Mouse (Mus musculus): ENCODE measurements around the gene Tmprss13. TPM values are rescaled to one million over a fixed set of nuclear protein-coding genes. Genes with fewer than 3 reads are reported as not detected.

The Tmprss13 gene
- polyA plus RNA-seq (2017; shearing (Covaris generic)): 1 to 10 TPM in 1 of 2 experiments, under 1 TPM in 1; 0.28 to 1.4 TPM

GRCm38 (mm10) chr9:45318855-45319254 is at the start of gene Tmprss13:
Gene Tmprss13 (plus strand): TSS chr9:45319100.

GRCm38 (mm10) chr9:45370117-45370561 is 51.2 kb downstream of the Tmprss13 start, which contains the start of gene Fxyd6:
Gene Fxyd6 (plus strand): TSS chr9:45370185.

Other genes starting within 250 kb of the Tmprss13 start
- gene Jaml, start 239.9 kb upstream of the Tmprss13 start, polyA plus RNA-seq (2017; shearing (Covaris generic)): 1 to 10 TPM; 5.0 to 8.7 TPM
- under 1 TPM; 0.14 to 0.39 TPM for gene Scn2b, start 201.3 kb upstream of the Tmprss13 start, polyA plus RNA-seq (2017; shearing (Covaris generic))
- gene Scn4b, start 180.7 kb upstream of the Tmprss13 start, polyA plus RNA-seq (2017; shearing (Covaris generic)): 1 to 10 TPM in 1 of 2 experiments, under 1 TPM in 1; 0.25 to 1.1 TPM
- 1 to 10 TPM; 1.5 to 6.0 TPM for gene BC049352, start 137.1 kb upstream of the Tmprss13 start, polyA plus RNA-seq (2017; shearing (Covaris generic))
- under 1 TPM; 0.31 to 0.89 TPM for gene Tmprss4, start 115.0 kb upstream of the Tmprss13 start, polyA plus RNA-seq (2017; shearing (Covaris generic))
- gene Il10ra, start 50.0 kb upstream of the Tmprss13 start, polyA plus RNA-seq (2017; shearing (Covaris generic)): 100 to 1,000 TPM in 1 of 2 experiments, 10 to 100 TPM in 1; 39.1 to 103 TPM
- under 1 TPM in 1 of 2 experiments, not detected in 1; 0.23 TPM for gene Fxyd6, start 51.1 kb downstream of the Tmprss13 start, polyA plus RNA-seq (2017; shearing (Covaris generic))
- gene Fxyd2, start 80.6 kb downstream of the Tmprss13 start, polyA plus RNA-seq (2017; shearing (Covaris generic)): not detected
- gene Dscaml1, start 107.5 kb downstream of the Tmprss13 start, polyA plus RNA-seq (2017; shearing (Covaris generic)): 1 to 10 TPM in 1 of 2 experiments, under 1 TPM in 1; 0.07 to 4.3 TPM